Mouse (Mus musculus) induced T-regulatory cell, adult 2 months (primary cell): ENCODE measurements at regions not wholly inside any gene's neighbourhood (a gene's known extent, or its start where the extent isn't known, plus 50 kb on each side); places are given as distances from the start of the nearest gene placed in this dataset.

Experiments
- DNase-seq: peaks from one replicate; pipeline ENCODE4 v3.0.0-alpha.2; 2012; ENCODE audit warnings: low read depth

GRCm38 (mm10) chr5:133267356-133267755 lies 724.2 kb upstream of the Auts2 start:
- no peak for DNase-seq

GRCm38 (mm10) chr5:133264976-133265375 lies 721.8 kb upstream of the Auts2 start:
- no peak for DNase-seq

- DNase-seq, result no peak
Measured at GRCm38 (mm10) chr5:133218801-133219200, 675.7 kb upstream of the Auts2 start.

GRCm38 (mm10) chr5:133198546-133198945 lies 655.4 kb upstream of the Auts2 start:
- DNase-seq, result no peak

- DNase-seq, result no peak
Measured at GRCm38 (mm10) chr5:133189798-133190571, 646.8 kb upstream of the Auts2 start.

- no peak for DNase-seq
Measured at GRCm38 (mm10) chr5:133175636-133176035, 632.5 kb upstream of the Auts2 start.

GRCm38 (mm10) chr5:133173155-133173723 lies 630.1 kb upstream of the Auts2 start:
- no peak for DNase-seq

DNA sequence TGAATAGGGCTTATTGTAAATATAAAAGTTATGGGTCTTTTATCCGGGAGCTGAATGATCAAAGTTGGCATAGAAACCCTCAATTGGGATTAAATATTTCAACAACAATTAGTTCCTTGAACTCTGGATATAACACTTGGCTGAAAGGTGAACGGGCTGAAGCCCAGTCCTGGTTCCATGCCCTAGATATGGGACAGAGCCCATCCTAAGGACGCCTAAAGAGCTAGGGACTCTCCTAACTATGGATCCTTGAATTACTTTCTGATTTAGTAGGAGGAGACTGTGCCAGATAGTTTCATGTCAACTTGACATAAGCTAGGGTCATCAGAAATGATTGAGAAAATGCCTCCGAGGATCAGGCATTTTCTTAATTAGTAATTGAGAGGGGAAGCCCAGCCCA lies 629.5 kb upstream of the Auts2 start:
- no peak for DNase-seq

DNA sequence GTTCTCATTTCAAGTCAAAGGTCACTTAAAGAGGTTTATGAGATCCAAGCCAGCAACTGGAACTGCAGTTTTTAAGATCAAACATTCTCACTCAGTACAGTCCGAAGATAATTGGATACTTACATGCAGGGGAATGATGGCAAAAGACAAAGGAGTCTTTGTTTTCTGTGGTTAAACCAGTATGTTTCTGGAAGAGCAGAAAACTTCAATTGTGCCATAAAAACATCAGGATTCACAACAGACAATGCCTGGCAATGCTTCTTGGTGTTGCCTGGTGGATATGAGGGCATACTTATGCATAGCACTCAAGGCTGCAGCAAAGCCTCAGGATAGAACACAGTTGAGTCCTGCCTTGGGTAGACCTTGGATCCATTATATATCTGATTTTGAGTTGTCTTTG lies 628.1 kb upstream of the Auts2 start:
- DNase-seq, result no peak

- no peak for DNase-seq
Measured at GRCm38 (mm10) chr5:133167576-133167975, 624.4 kb upstream of the Auts2 start.

- DNase-seq, result no peak
Measured at GRCm38 (mm10) chr5:133167001-133167461, 623.9 kb upstream of the Auts2 start.

GRCm38 (mm10) chr5:133156115-133156857 lies 613.1 kb upstream of the Auts2 start:
- no peak for DNase-seq

- no peak for DNase-seq
Measured at GRCm38 (mm10) chr5:133145996-133146395, 602.9 kb upstream of the Auts2 start.

GRCm38 (mm10) chr5:133143679-133144078 lies 600.5 kb upstream of the Auts2 start:
- DNase-seq, result no peak

DNA sequence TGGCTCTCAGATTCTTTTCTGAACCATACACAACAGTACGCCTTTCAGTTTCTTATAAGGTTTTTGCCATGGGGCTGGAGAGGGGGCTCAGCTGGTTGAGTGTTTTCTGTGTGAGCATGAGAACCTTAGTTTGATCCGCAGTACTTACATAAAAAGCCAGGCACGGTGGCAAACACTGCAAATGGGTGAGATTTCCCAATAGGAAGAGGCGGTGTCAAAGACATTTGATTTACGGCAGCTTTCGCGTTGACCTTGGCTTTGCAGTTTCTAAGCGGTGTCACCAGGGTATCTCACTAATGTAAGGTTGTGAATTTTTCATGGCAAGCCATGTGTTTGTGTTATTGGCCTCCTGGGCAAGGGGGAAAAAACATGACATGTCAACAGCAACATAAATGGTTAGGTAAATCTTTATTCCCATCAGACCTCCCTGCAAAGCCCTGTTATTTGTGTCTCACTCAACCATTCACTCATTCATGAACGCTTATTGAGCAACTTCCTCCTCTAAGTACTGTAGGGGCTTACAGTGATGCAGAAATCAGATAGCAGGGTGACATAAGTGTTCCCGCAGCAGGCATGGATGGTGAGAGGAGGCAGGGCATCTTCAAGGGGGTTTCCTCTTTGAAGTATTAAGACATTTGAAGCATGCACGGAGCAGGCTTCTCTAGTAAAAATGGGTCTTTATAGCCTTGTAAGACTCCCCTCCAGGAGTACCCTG lies 599.4 kb upstream of the Auts2 start:
- DNase-seq, result no peak

DNA sequence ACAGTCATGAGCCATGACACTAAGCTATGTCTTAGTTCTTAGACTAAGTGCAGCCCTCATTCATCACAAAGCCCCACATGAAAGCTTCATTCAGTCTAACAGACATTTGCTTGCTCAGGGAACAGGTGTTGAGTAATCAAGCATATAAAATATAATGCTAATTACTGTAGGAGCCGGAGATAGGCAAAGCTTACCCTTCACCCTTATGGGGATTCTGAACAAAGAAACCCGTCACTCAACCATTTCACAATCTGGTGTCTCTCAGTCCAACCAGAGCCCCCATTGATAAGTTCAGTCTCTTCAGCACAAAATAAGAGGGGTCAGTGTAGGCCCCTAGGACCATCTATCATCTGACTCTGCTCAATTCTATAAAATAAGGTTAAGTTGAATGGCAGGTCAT lies 587.9 kb upstream of the Auts2 start:
- no peak for DNase-seq

DNA sequence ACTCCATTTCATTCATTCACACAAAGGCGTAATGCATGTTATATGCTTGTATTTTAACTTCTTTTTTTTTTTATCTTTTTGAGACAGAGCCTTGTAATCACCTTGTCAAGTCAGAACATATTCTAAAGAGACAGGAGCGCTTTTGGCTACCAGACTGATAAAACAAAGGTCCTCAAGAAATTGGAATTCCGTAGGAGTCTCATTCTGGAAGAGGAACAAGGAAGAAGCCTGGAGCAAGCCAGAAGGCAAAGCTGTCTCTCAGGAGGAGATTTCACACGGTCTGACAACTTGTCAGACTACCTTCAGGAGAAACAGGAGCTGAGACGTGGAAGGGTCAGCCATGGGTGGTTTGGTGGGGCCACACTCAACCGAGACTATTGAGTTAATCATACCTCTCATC lies 587.2 kb upstream of the Auts2 start:
- DNase-seq, result no peak

DNA sequence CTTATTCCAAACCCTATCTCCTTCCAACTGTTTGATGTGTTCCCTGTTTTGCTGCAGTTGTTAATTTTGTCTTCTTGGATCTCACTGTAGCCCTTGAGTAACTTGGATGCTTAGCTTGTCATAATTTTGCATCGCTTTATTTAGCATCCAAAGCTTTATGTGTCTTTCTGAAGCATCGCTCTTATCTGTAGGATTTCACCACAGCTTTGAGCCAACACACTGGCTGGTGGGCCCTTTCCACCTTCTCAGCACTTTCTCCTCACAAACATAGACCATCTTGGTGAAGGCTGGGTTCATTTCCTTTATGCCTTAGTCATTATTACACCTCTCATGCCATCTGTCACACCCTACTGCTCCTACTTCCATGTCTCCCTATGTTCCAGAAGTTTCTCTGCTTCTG lies 581.1 kb upstream of the Auts2 start:
- DNase-seq, result no peak

- DNase-seq, result no peak
Measured at GRCm38 (mm10) chr5:133113946-133114345, 570.8 kb upstream of the Auts2 start.

GRCm38 (mm10) chr5:133113183-133113582 lies 570.0 kb upstream of the Auts2 start:
- DNase-seq, result no peak

DNA sequence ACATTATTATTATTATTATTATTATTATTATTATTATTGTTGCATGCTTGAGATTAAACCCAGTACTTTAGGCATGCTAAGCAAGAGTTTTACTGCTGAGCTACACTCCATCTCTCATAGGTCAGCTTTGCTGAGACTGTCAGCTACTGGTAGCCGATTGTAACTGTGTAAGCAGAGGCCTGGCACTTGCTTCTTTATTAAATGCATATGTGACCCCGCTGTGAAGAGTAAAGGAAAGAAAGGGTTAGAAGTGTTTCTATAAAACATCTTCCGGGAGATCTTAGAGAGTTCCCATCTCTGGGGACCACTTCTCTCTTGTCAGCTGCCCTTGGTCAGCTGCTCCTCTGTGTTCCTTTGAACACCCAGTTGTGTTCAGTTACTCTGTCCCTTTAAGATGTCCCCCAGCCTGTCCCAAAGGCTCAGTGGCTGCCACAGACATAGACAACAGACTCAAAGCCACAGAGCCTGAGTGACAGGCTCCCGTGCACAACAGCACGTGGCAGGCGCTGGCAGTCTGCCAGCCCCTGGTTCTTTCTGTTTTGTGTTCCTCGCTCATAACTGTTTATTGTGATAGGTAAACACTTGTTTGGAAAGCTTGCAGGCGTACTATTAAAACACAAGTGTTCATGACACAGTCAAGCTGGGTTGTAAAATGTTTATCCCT lies 563.7 kb upstream of the Auts2 start:
- no peak for DNase-seq

DNA sequence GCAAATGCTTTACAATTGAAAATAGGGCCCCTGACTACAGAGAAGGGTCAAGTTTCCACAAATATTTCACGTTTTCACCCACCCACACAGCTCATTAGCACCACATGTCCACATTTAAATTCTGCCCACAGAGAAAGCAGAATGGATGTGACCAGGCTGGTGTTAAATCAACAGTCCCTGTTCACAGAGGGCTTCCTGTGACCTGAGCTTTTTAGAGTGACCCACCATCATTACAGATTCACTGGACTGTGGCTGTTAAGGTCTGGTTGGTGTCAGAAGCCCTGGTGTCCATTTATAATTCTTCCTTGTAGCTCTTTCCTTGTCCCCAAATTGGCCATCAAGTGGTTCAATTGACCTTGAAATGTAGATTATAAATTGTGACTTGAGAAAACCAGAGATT lies 553.2 kb upstream of the Auts2 start:
- no peak for DNase-seq
